Mouse (Mus musculus) ovary, adult 2 months (tissue): Measurements from ENCODE around the gene Vwa5b1. TPM values are rescaled to one million over a fixed set of nuclear protein-coding genes. Genes with fewer than 3 reads are reported as not detected.

Source experiments
- polyA plus RNA-seq: library from polyadenylated mRNA; depleted of rRNA; stranded (reverse); fragments of >200 nt; gene quantifications from 2 replicates; pipeline ENCODE4 v1.2.3, GENCODE M21; 2012; rRNA removed

The Vwa5b1 gene
- 0.80 and 1.6 TPM in 2 replicates for polyA plus RNA-seq

GRCm38 (mm10) chr4:138635428-138636145 lies at the start of gene Vwa5b1:
TSS of gene Vwa5b1 (minus strand) at chr4:138635884.

Other genes starting within 250 kb of the Vwa5b1 start
- 0.18 and 0.33 TPM in 2 replicates for gene Fam43b, start 239.4 kb downstream of the Vwa5b1 start, polyA plus RNA-seq
- gene Mul1, start 201.2 kb downstream of the Vwa5b1 start, polyA plus RNA-seq = 23.0 and 24.5 TPM in 2 replicates
- 42.8 and 56.3 TPM in 2 replicates for gene Camk2n1, start 181.6 kb downstream of the Vwa5b1 start, polyA plus RNA-seq
- 0.39 and 0.51 TPM in 2 replicates for gene Pla2g2c, start 88.9 kb upstream of the Vwa5b1 start, polyA plus RNA-seq
- 34.1 and 38.5 TPM in 2 replicates for gene Ubxn10, start 101.3 kb upstream of the Vwa5b1 start, polyA plus RNA-seq
- 0.71 and 0.74 TPM in 2 replicates for gene Pla2g2f, start 121.7 kb upstream of the Vwa5b1 start, polyA plus RNA-seq
- gene Pla2g2d, start 139.9 kb upstream of the Vwa5b1 start, polyA plus RNA-seq = 1.7 and 3.4 TPM in 2 replicates
- 73.1 and 95.7 TPM in 2 replicates for gene Pla2g5, start 227.6 kb upstream of the Vwa5b1 start, polyA plus RNA-seq
- 0.38 and 0.68 TPM in 2 replicates for gene Gm13030, start 238.1 kb upstream of the Vwa5b1 start, polyA plus RNA-seq
- 2.1 and 4.8 TPM in 2 replicates for gene Pla2g2e, start 242.1 kb upstream of the Vwa5b1 start, polyA plus RNA-seq